Mouse (Mus musculus) G1E (cell line): ENCODE results near the gene Gm9573. TPM values are rescaled to one million over a fixed set of nuclear protein-coding genes. Genes with fewer than 3 reads are reported as not detected.

ENCODE experiments used
- ATAC-seq: 2 replicates; pipeline ENCODE4 v1.8.0; 2016; ENCODE audit warnings: mild to moderate bottlenecking; ENCODE audit not compliant: insufficient number of reproducible peaks, poor library complexity, low FRiP score, severe bottlenecking; ENCODE audit errors: extremely low read depth
- DNase-seq: peaks from one replicate; pipeline ENCODE4 v3.0.0; 2012; ENCODE audit warnings: low spot score
- H3K27me3 ChIP-seq: 2 replicates; pipeline ENCODE4 v1.6.1; 2012; ENCODE audit warnings: mild to moderate bottlenecking, low read length, inconsistent platforms; ENCODE audit not compliant: insufficient read depth
- H3K36me3 ChIP-seq: replicated peaks from 2 replicates; pipeline ENCODE3; 2012; ENCODE audit warnings: mild to moderate bottlenecking, inconsistent platforms
- H3K4me1 ChIP-seq: 2 replicates; pipeline ENCODE4 v1.6.1; 2012; ENCODE audit warnings: low read depth, low read length, inconsistent platforms, mixed read lengths; ENCODE audit not compliant: insufficient read depth
- H3K4me3 ChIP-seq: 2 replicates; pipeline ENCODE4 v1.5.1; 2012; ENCODE audit warnings: low read depth, mild to moderate bottlenecking, inconsistent platforms, low read length, moderate library complexity, mixed read lengths
- H3K9me3 ChIP-seq: replicated peaks from 2 replicates; pipeline ENCODE4 v1.6.1; 2012; ENCODE audit warnings: inconsistent platforms
- CTCF ChIP-seq: IDR thresholded peaks from 2 replicates; pipeline ENCODE4 v1.5.1; 2012; ENCODE audit warnings: low read depth, low read length, inconsistent platforms, mixed read lengths
- GATA1 ChIP-seq: IDR thresholded peaks from 2 replicates; pipeline ENCODE4 v1.6.1; 2012; ENCODE audit warnings: borderline replicate concordance, low read length, inconsistent platforms, mixed read lengths
- GATA2 ChIP-seq: IDR thresholded peaks from 2 replicates; pipeline ENCODE4 v1.6.1; 2012; ENCODE audit warnings: low read depth, low read length, inconsistent platforms, borderline replicate concordance
- POLR2AphosphoS5 ChIP-seq: IDR thresholded peaks from 2 replicates; pipeline ENCODE4 v1.6.1; 2012; ENCODE audit warnings: low read depth, low read length, inconsistent platforms; ENCODE audit not compliant: insufficient replicate concordance
- TAL1 ChIP-seq: conservative IDR thresholded peaks from 2 replicates; pipeline ENCODE4 v1.6.1; 2012; ENCODE audit warnings: low read depth, low read length, inconsistent platforms, mixed read lengths
- polyA plus RNA-seq: library from polyadenylated mRNA; stranded (reverse); fragments of >175 nt; gene quantifications from 2 replicates; pipeline ENCODE4 v1.2.3, GENCODE M21; 2012
- total RNA-seq, 2 experiments: library from RNA; stranded (forward) in 1 of 2; stranded (reverse) in 1 of 2; fragments of 200-1000 nt in 1 of 2; fragments of >200 nt in 1 of 2; fragmentation: Nextera tagmentation in 1 of 2; gene quantifications; 2 replicates each; pipeline ENCODE4 v1.2.3; 2014 to 2017

Gm9573 gene
- total and polyA plus RNA-seq, 3 experiments, result 0.11 TPM; not detected in 2

- H3K27me3 ChIP-seq, result peaks cover 25% of the 10 kb centered on the region
These were observed 55.0 kb downstream of the Gm9573 start for GRCm38 (mm10) chr17:35571477-35571876.

GRCm38 (mm10) chr17:35570836-35571235 is 55.6 kb downstream of the Gm9573 start:
- Histone ChIP-seq H3K36me3 (no peaks in the 10 kb centered on the region), H3K4me3 (no peak overlapping the region), H3K27me3 (peaks cover 21% of the 10 kb centered on the region), H3K4me1 (no peaks in the 10 kb centered on the region), H3K9me3 (no peaks in the 10 kb centered on the region; the same call in 1 of the 2 replicates)
- DNase-seq, result no peak
- TF ChIP-seq TAL1 (no peak), GATA1 (no peak), GATA2 (no peak), POLR2AphosphoS5 (no peak), CTCF (no peak)
- no peak for ATAC-seq

More at GRCm38 (mm10) chr17:35571477-35571876, 55.0 kb downstream of the Gm9573 start:
- ATAC-seq, result no peak
- no peak for TF ChIP-seq TAL1
- no peak for TF ChIP-seq GATA1
- TF ChIP-seq POLR2AphosphoS5, result no peak
- TF ChIP-seq CTCF, result no peak
- no peak for TF ChIP-seq GATA2
- no peak for DNase-seq
- H3K36me3 ChIP-seq, result no peaks in the 10 kb centered on the region
- H3K9me3 ChIP-seq, result no peaks in the 10 kb centered on the region; the same call in 1 of the 2 replicates
- H3K4me3 ChIP-seq, result no peak overlapping the region
- H3K4me1 ChIP-seq, result no peaks in the 10 kb centered on the region

GRCm38 (mm10) chr17:35569091-35569944 is 57.1 kb downstream of the Gm9573 start:
- H3K36me3 ChIP-seq, result no peaks in the 10 kb centered on the region
- ATAC-seq (no peak), DNase-seq (no peak)
- H3K4me3 ChIP-seq, result no peak overlapping the region
- TF ChIP-seq GATA2 (no peak), POLR2AphosphoS5 (no peak), CTCF (no peak), GATA1 (no peak), TAL1 (no peak)
- H3K27me3 ChIP-seq, result peaks cover 14% of the 10 kb centered on the region
- no peaks in the 10 kb centered on the region for H3K4me1 ChIP-seq
- H3K9me3 ChIP-seq, result no peaks in the 10 kb centered on the region; the same call in 1 of the 2 replicates

Other genes with a start within 250 kb of the Gm9573 start
Only the 20 nearest of the 21 such genes appear.
- not detected in 2 replicates for gene H2-Q6, start 201.8 kb downstream of the Gm9573 start, total RNA-seq (2014; fragmentation: Nextera tagmentation)
- gene H2-Q6, start 201.8 kb downstream of the Gm9573 start, total RNA-seq (2017), result 0.12 and 0.33 TPM in 2 replicates
- gene H2-Q6, start 201.8 kb downstream of the Gm9573 start, polyA plus RNA-seq, result 0.07 TPM in 1 of 2 replicates, not detected in the other
- not detected in 2 replicates for gene H2-Q7, start 187.5 kb downstream of the Gm9573 start, total RNA-seq (2014; fragmentation: Nextera tagmentation)
- gene H2-Q7, start 187.5 kb downstream of the Gm9573 start, total RNA-seq (2017), result 0.23 and 0.38 TPM in 2 replicates
- 0.05 TPM in 1 of 2 replicates, not detected in the other for gene H2-Q7, start 187.5 kb downstream of the Gm9573 start, polyA plus RNA-seq
- not detected in 2 replicates for gene H2-Q10, start 156.5 kb downstream of the Gm9573 start, total RNA-seq (2014; fragmentation: Nextera tagmentation)
- gene H2-Q10, start 156.5 kb downstream of the Gm9573 start, total RNA-seq (2017), result 0.05 and 0.06 TPM in 2 replicates
- gene H2-Q10, start 156.5 kb downstream of the Gm9573 start, polyA plus RNA-seq, result not detected in 2 replicates
- gene Pou5f1, start 120.6 kb downstream of the Gm9573 start, total RNA-seq (2014; fragmentation: Nextera tagmentation), result not detected in 2 replicates
- gene Pou5f1, start 120.6 kb downstream of the Gm9573 start, total RNA-seq (2017), result 0.11 TPM in 1 of 2 replicates, not detected in the other
- gene Pou5f1, start 120.6 kb downstream of the Gm9573 start, polyA plus RNA-seq, result not detected in 2 replicates
- 67.4 and 74.5 TPM in 2 replicates for gene Tcf19, start 109.8 kb downstream of the Gm9573 start, total RNA-seq (2014; fragmentation: Nextera tagmentation)
- gene Tcf19, start 109.8 kb downstream of the Gm9573 start, total RNA-seq (2017), result 29.8 and 37.2 TPM in 2 replicates
- gene Tcf19, start 109.8 kb downstream of the Gm9573 start, polyA plus RNA-seq, result 62.1 and 63.4 TPM in 2 replicates
- 13.3 and 14.1 TPM in 2 replicates for gene Cchcr1, start 109.5 kb downstream of the Gm9573 start, total RNA-seq (2014; fragmentation: Nextera tagmentation)
- 12.3 and 12.5 TPM in 2 replicates for gene Cchcr1, start 109.5 kb downstream of the Gm9573 start, total RNA-seq (2017)
- gene Cchcr1, start 109.5 kb downstream of the Gm9573 start, polyA plus RNA-seq, result 18.7 and 19.3 TPM in 2 replicates
- gene Psors1c2, start 93.4 kb downstream of the Gm9573 start, total RNA-seq (2014; fragmentation: Nextera tagmentation), result not detected in 2 replicates
- gene Psors1c2, start 93.4 kb downstream of the Gm9573 start, total RNA-seq (2017), result 0.22 TPM in 1 of 2 replicates, not detected in the other
- gene Psors1c2, start 93.4 kb downstream of the Gm9573 start, polyA plus RNA-seq, result 1.1 TPM in 2 replicates
- not detected in 2 replicates for gene Cdsn, start 74.5 kb downstream of the Gm9573 start, total RNA-seq (2014; fragmentation: Nextera tagmentation)
- not detected in 2 replicates for gene Cdsn, start 74.5 kb downstream of the Gm9573 start, total RNA-seq (2017)
- not detected in 2 replicates for gene Cdsn, start 74.5 kb downstream of the Gm9573 start, polyA plus RNA-seq
- not detected in 2 replicates for gene 2300002M23Rik, start 59.2 kb downstream of the Gm9573 start, total RNA-seq (2014; fragmentation: Nextera tagmentation)
- gene 2300002M23Rik, start 59.2 kb downstream of the Gm9573 start, total RNA-seq (2017), result 0.27 TPM in 1 of 2 replicates, not detected in the other
- not detected in 2 replicates for gene 2300002M23Rik, start 59.2 kb downstream of the Gm9573 start, polyA plus RNA-seq
- not detected in 2 replicates for gene Sfta2, start 25.1 kb downstream of the Gm9573 start, total RNA-seq (2014; fragmentation: Nextera tagmentation)
- gene Sfta2, start 25.1 kb downstream of the Gm9573 start, total RNA-seq (2017), result not detected in 2 replicates
- gene Sfta2, start 25.1 kb downstream of the Gm9573 start, polyA plus RNA-seq, result not detected in 2 replicates
- gene Mucl3, start 17.1 kb upstream of the Gm9573 start, total RNA-seq (2014; fragmentation: Nextera tagmentation), result not detected in 2 replicates
- 0.06 and 0.16 TPM in 2 replicates for gene Mucl3, start 17.1 kb upstream of the Gm9573 start, total RNA-seq (2017)
- not detected in 2 replicates for gene Mucl3, start 17.1 kb upstream of the Gm9573 start, polyA plus RNA-seq
- gene Vars2, start 41.0 kb upstream of the Gm9573 start, total RNA-seq (2014; fragmentation: Nextera tagmentation), result 23.8 and 24.6 TPM in 2 replicates
- gene Vars2, start 41.0 kb upstream of the Gm9573 start, total RNA-seq (2017), result 10.8 and 11.0 TPM in 2 replicates
- 93.9 and 135 TPM in 2 replicates for gene Vars2, start 41.0 kb upstream of the Gm9573 start, polyA plus RNA-seq
- 33.4 and 45.3 TPM in 2 replicates for gene Gtf2h4, start 47.1 kb upstream of the Gm9573 start, total RNA-seq (2014; fragmentation: Nextera tagmentation)
- 22.7 and 29.5 TPM in 2 replicates for gene Gtf2h4, start 47.1 kb upstream of the Gm9573 start, total RNA-seq (2017)
- 26.4 and 27.1 TPM in 2 replicates for gene Gtf2h4, start 47.1 kb upstream of the Gm9573 start, polyA plus RNA-seq
- gene Ddr1, start 78.0 kb upstream of the Gm9573 start, total RNA-seq (2014; fragmentation: Nextera tagmentation), result not detected in 2 replicates
- 0.06 TPM in 1 of 2 replicates, not detected in the other for gene Ddr1, start 78.0 kb upstream of the Gm9573 start, total RNA-seq (2017)
- 0.04 and 0.06 TPM in 2 replicates for gene Ddr1, start 78.0 kb upstream of the Gm9573 start, polyA plus RNA-seq
- gene Ier3, start 195.0 kb upstream of the Gm9573 start, total RNA-seq (2014; fragmentation: Nextera tagmentation), result 13.7 and 21.4 TPM in 2 replicates
- gene Ier3, start 195.0 kb upstream of the Gm9573 start, total RNA-seq (2017), result 49.5 and 61.2 TPM in 2 replicates
- gene Ier3, start 195.0 kb upstream of the Gm9573 start, polyA plus RNA-seq, result 33.5 and 39.8 TPM in 2 replicates
- gene Flot1, start 196.6 kb upstream of the Gm9573 start, total RNA-seq (2014; fragmentation: Nextera tagmentation), result 68.5 and 73.7 TPM in 2 replicates
- gene Flot1, start 196.6 kb upstream of the Gm9573 start, total RNA-seq (2017), result 93.5 and 97.6 TPM in 2 replicates
- 65.3 and 84.9 TPM in 2 replicates for gene Flot1, start 196.6 kb upstream of the Gm9573 start, polyA plus RNA-seq
- gene Tubb5, start 211.7 kb upstream of the Gm9573 start, total RNA-seq (2014; fragmentation: Nextera tagmentation), result 677 and 817 TPM in 2 replicates
- 849 and 1,028 TPM in 2 replicates for gene Tubb5, start 211.7 kb upstream of the Gm9573 start, total RNA-seq (2017)
- gene Tubb5, start 211.7 kb upstream of the Gm9573 start, polyA plus RNA-seq, result 299 and 510 TPM in 2 replicates
- 197 and 209 TPM in 2 replicates for gene Mdc1, start 214.9 kb upstream of the Gm9573 start, total RNA-seq (2014; fragmentation: Nextera tagmentation)
- gene Mdc1, start 214.9 kb upstream of the Gm9573 start, total RNA-seq (2017), result 10.8 and 15.8 TPM in 2 replicates
- 18.2 and 29.7 TPM in 2 replicates for gene Mdc1, start 214.9 kb upstream of the Gm9573 start, polyA plus RNA-seq
- 39.9 and 59.9 TPM in 2 replicates for gene Nrm, start 234.7 kb upstream of the Gm9573 start, total RNA-seq (2014; fragmentation: Nextera tagmentation)
- gene Nrm, start 234.7 kb upstream of the Gm9573 start, total RNA-seq (2017), result 51.0 and 53.3 TPM in 2 replicates
- 23.4 and 33.1 TPM in 2 replicates for gene Nrm, start 234.7 kb upstream of the Gm9573 start, polyA plus RNA-seq
- gene Ppp1r18, start 239.0 kb upstream of the Gm9573 start, total RNA-seq (2014; fragmentation: Nextera tagmentation), result 61.9 and 73.7 TPM in 2 replicates
- gene Ppp1r18, start 239.0 kb upstream of the Gm9573 start, total RNA-seq (2017), result 31.1 and 33.1 TPM in 2 replicates
- 87.9 and 103 TPM in 2 replicates for gene Ppp1r18, start 239.0 kb upstream of the Gm9573 start, polyA plus RNA-seq